Comparison of ENCODE assay signal across 8 mouse cellular contexts in the genomic region with DNA sequence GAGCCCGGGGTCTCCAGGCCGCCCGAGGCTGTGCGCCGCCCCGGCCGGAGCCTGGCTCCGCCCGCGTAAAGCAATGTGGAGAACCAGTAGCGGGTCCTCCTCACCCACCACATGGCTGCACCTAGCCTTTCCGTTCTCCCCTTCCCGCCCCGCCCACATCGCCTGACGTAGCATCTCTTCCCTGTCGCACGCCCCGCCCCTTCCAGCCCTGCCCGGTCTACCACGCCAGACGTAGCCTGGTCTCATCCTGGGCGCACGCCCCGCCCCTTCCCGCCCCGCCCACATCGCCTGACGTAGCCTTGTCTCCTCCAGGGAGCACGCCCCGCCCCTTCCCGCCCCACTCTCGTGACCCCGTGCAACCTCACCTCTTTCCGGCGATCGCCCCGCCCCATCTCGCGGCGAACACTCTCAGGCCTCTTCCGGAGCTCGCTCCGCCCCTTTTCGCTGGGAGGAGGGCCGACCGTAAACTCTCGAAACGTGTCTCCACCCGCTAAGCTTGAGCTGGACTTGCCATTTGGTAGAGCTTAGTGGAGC. TPM values are rescaled to one million over a fixed set of nuclear protein-coding genes. Genes with fewer than 3 reads are reported as not detected.
DNase-seq lines count a peak whose midpoint lies in the region; ATAC-seq and TF ChIP-seq lines count a peak whose summit lies in the region.

TSS of gene Spata5 (plus strand) at position 439 of the 534 bp plus-strand sequence.

- peak; percentile 100 for DNase-seq in 3134 (ENCODE audit: extremely low read depth, insufficient read length, low spot score)
- DNase-seq in adrenal gland, postnatal 36 days: peak; percentile 97 to 99
- peak; percentile 97 to 98 for DNase-seq in heart, adult 18-20 months
- DNase-seq in kidney, adult 2 months: peak; percentile 99
- DNase-seq in spleen, adult 2 months (ENCODE audit: low read depth in 1 of 2, low spot score in 2 of 2): peak; percentile 98 to 99

- peak within 1 kb of the TSS; percentile 88 for H3K27ac ChIP-seq in embryonic facial prominence, embryonic 13.5 days
- H3K27ac ChIP-seq in kidney, adult 2 months (ENCODE audit: insufficient read depth, low read depth, low read length): peak within 1 kb of the TSS; percentile 70
- peak within 1 kb of the TSS; percentile 93 for H3K27ac ChIP-seq in limb, embryonic 12.5 days
- H3K27ac ChIP-seq in midbrain, embryonic 15.5 days: peak within 1 kb of the TSS; percentile 90
- peak within 1 kb of the TSS; percentile 97 for H3K27ac ChIP-seq in spleen, adult 2 months (ENCODE audit: insufficient read depth, low read length)

- WGBS in embryonic facial prominence, embryonic 13.5 days: under 1% methylated on average over 48 of the region's 50 CpGs
- WGBS in kidney, adult 2 months: 2% methylated on average over 45 of the region's 50 CpGs
- 2% methylated on average over 48 of the region's 50 CpGs for WGBS in limb, embryonic 12.5 days
- WGBS in midbrain, embryonic 15.5 days: under 1% methylated on average over 49 of the region's 50 CpGs
- under 1% methylated on average over 47 of the region's 50 CpGs for WGBS in spleen, adult 2 months

- peak within 1 kb of the TSS; percentile 89 for H3K4me2 ChIP-seq in embryonic facial prominence, embryonic 13.5 days
- peak within 1 kb of the TSS; percentile 81 for H3K4me2 ChIP-seq in limb, embryonic 12.5 days
- H3K4me2 ChIP-seq in midbrain, embryonic 15.5 days: peak within 1 kb of the TSS; percentile 93

- no peaks in the 10 kb centered on the region for H3K27me3 ChIP-seq in embryonic facial prominence, embryonic 13.5 days
- H3K27me3 ChIP-seq in kidney, adult 2 months (replicated peaks; ENCODE audit: control insufficient read depth, insufficient read depth, low read length): no peaks in the 10 kb centered on the region
- no peaks in the 10 kb centered on the region for H3K27me3 ChIP-seq in limb, embryonic 12.5 days
- H3K27me3 ChIP-seq in midbrain, embryonic 15.5 days (replicated peaks): no peaks in the 10 kb centered on the region
- no peaks in the 10 kb centered on the region for H3K27me3 ChIP-seq in spleen, adult 2 months (ENCODE audit: control insufficient read depth, insufficient read depth, low read length)

- peak within 1 kb of the TSS; percentile 89 for H3K9ac ChIP-seq in embryonic facial prominence, embryonic 13.5 days
- peak within 1 kb of the TSS; percentile 76 for H3K9ac ChIP-seq in limb, embryonic 12.5 days (replicated peaks)
- peak within 1 kb of the TSS; percentile 72 for H3K9ac ChIP-seq in midbrain, embryonic 15.5 days

- TF ChIP-seq CTCF in kidney, adult 2 months (conservative IDR thresholded peaks at IDR 0.05; ENCODE audit: insufficient read depth, insufficient read length, low read depth, low read length): no peak
- no peak for TF ChIP-seq CTCF in spleen, adult 2 months (IDR thresholded peaks at IDR 0.05; ENCODE audit: extremely low read depth, insufficient read depth, insufficient read length, insufficient replicate concordance)

- peaks cover 20% of the 10 kb centered on the region for H3K4me1 ChIP-seq in embryonic facial prominence, embryonic 13.5 days
- H3K4me1 ChIP-seq in kidney, adult 2 months (ENCODE audit: control insufficient read depth, insufficient read depth, low read length): peaks cover 3% of the 10 kb centered on the region; the same call in 1 of the 2 replicates
- peaks cover 16% of the 10 kb centered on the region for H3K4me1 ChIP-seq in limb, embryonic 12.5 days (replicated peaks)
- H3K4me1 ChIP-seq in midbrain, embryonic 15.5 days: peaks cover 21% of the 10 kb centered on the region
- no peaks in the 10 kb centered on the region; the same call in 1 of the 2 replicates for H3K4me1 ChIP-seq in spleen, adult 2 months (ENCODE audit: control insufficient read depth, insufficient read depth, insufficient read length)

- peak; percentile 97 for ATAC-seq in embryonic facial prominence, embryonic 13.5 days (ENCODE audit: insufficient number of reproducible peaks, insufficient read depth, low FRiP score, low TSS enrichment, low read depth)
- ATAC-seq in limb, embryonic 12.5 days (ENCODE audit: insufficient number of reproducible peaks, insufficient read depth, low FRiP score, low TSS enrichment, low read depth): peak; percentile 95
- ATAC-seq in midbrain, embryonic 15.5 days (replicated peaks): peak; percentile 98

- peak within 1 kb of the TSS; percentile 88 for H3K4me3 ChIP-seq in embryonic facial prominence, embryonic 13.5 days
- peak within 1 kb of the TSS; percentile 78 for H3K4me3 ChIP-seq in kidney, adult 2 months (ENCODE audit: insufficient read depth, low read depth, low read length)
- peak within 1 kb of the TSS; percentile 94 for H3K4me3 ChIP-seq in limb, embryonic 12.5 days (replicated peaks)
- peak within 1 kb of the TSS; percentile 63 for H3K4me3 ChIP-seq in midbrain, embryonic 15.5 days
- H3K4me3 ChIP-seq in spleen, adult 2 months (ENCODE audit: extremely low read depth, insufficient read depth, insufficient read length): peak within 1 kb of the TSS; percentile 79

- no peaks in the 10 kb centered on the region for H3K9me3 ChIP-seq in embryonic facial prominence, embryonic 13.5 days
- no peaks in the 10 kb centered on the region for H3K9me3 ChIP-seq in limb, embryonic 12.5 days
- no peaks in the 10 kb centered on the region for H3K9me3 ChIP-seq in midbrain, embryonic 15.5 days

- no peaks in the 10 kb centered on the region for H3K36me3 ChIP-seq in embryonic facial prominence, embryonic 13.5 days
- H3K36me3 ChIP-seq in kidney, adult 2 months (ENCODE audit: control insufficient read depth, insufficient read depth, low read length): no peaks in the 10 kb centered on the region
- no peaks in the 10 kb centered on the region; the same call in 1 of the 2 replicates for H3K36me3 ChIP-seq in limb, embryonic 12.5 days
- H3K36me3 ChIP-seq in midbrain, embryonic 15.5 days (replicated peaks): no peaks in the 10 kb centered on the region
- no peaks in the 10 kb centered on the region for H3K36me3 ChIP-seq in spleen, adult 2 months (ENCODE audit: control insufficient read depth, insufficient read depth, low read length)

- TF ChIP-seq POLR2A in kidney, adult 2 months (IDR thresholded peaks at IDR 0.05; ENCODE audit: low read depth, low read length): peak; percentile 63
- peak; percentile 84 for TF ChIP-seq POLR2A in spleen, adult 2 months (IDR thresholded peaks at IDR 0.05; ENCODE audit: low read depth, low read length)

RNA-seq across cellular contexts. Expression of gene Spata5, which starts in this region (rescaled TPM):
- total RNA-seq in adrenal gland, postnatal 36 days (2021): 10 to 100 TPM; 29.4 to 40.4 TPM
- 42.8 and 47.0 TPM in 2 replicates for polyA plus RNA-seq in embryonic facial prominence, embryonic 13.5 days (2015; fragmentation: Nextera tagmentation; extraction: Ambion mirVana)
- 10 to 100 TPM; 12.0 to 17.3 TPM for total RNA-seq in heart, adult 18-20 months (2021)
- 2.0 and 2.7 TPM in 2 replicates for polyA plus RNA-seq in kidney, adult 2 months (2012; rRNA removed)
- 47.8 and 47.9 TPM in 2 replicates for polyA plus RNA-seq in limb, embryonic 12.5 days (2016; fragmentation: Nextera tagmentation; extraction: Ambion mirVana)
- polyA plus RNA-seq in midbrain, embryonic 15.5 days (2015; fragmentation: Nextera tagmentation; extraction: Ambion mirVana): 27.4 and 36.2 TPM in 2 replicates
- 1.5 and 2.3 TPM in 2 replicates for polyA plus RNA-seq in spleen, adult 2 months (2012; rRNA removed)

Comparison
In these comparisons a context has a peak if more than half of its experiments do, and no peak if none do; other contexts are left out.
1. Peak in every context shown above with its lines: DNase-seq, ATAC-seq, H3K4me3 ChIP-seq and H3K27ac ChIP-seq.